Mouse (Mus musculus) R1 (cell line): ENCODE measurements at regions not wholly inside any gene's neighbourhood (a gene's known extent, or its start where the extent isn't known, plus 50 kb on each side); places are given as distances from the start of the nearest gene placed in this dataset.

Experiments used
- DNase-seq: peaks from one replicate; pipeline ENCODE4 v3.0.0-alpha.2; 2018; ENCODE audit warnings: low read depth, low spot score

GRCm38 (mm10) chr1:186909518-186910105 is 57.6 kb upstream of the D1Pas1 start:
- no peak for DNase-seq

GRCm38 (mm10) chr1:186909073-186909472 is 58.1 kb upstream of the D1Pas1 start:
- DNase-seq = no peak

- DNase-seq = no peak
Observed at GRCm38 (mm10) chr1:186907409-186908170, 59.6 kb upstream of the D1Pas1 start.

- no peak for DNase-seq
Observed at GRCm38 (mm10) chr1:186905942-186906341, 61.3 kb upstream of the D1Pas1 start.

- DNase-seq = no peak
Observed at GRCm38 (mm10) chr1:186901548-186901947, 65.7 kb upstream of the D1Pas1 start.

GRCm38 (mm10) chr1:186898203-186898602 is 69.0 kb upstream of the D1Pas1 start:
- no peak for DNase-seq

- DNase-seq = no peak
Observed at GRCm38 (mm10) chr1:186889584-186889852, 77.7 kb upstream of the D1Pas1 start.

GRCm38 (mm10) chr1:186888767-186889583 is 78.2 kb upstream of the D1Pas1 start:
- DNase-seq = no peak

- no peak for DNase-seq
Observed at GRCm38 (mm10) chr1:186887127-186887526, 80.1 kb upstream of the D1Pas1 start.

- no peak for DNase-seq
Observed at GRCm38 (mm10) chr1:186880391-186880790, 86.8 kb upstream of the D1Pas1 start.

GRCm38 (mm10) chr1:186860608-186861444 is 106.4 kb upstream of the D1Pas1 start:
- no peak for DNase-seq

GRCm38 (mm10) chr1:186858285-186858684 is 108.9 kb upstream of the D1Pas1 start:
- DNase-seq = peak; percentile 27

GRCm38 (mm10) chr1:186855474-186856036 is 106.4 kb upstream of the Rrp15 start:
- no peak for DNase-seq

- DNase-seq = no peak
Observed at GRCm38 (mm10) chr1:186845256-186845655, 96.1 kb upstream of the Rrp15 start.

GRCm38 (mm10) chr1:186833896-186834800 is 85.0 kb upstream of the Rrp15 start:
- DNase-seq = peak; percentile 78

- DNase-seq = peak; percentile 52
Observed at GRCm38 (mm10) chr1:186833441-186833895, 84.3 kb upstream of the Rrp15 start.

- DNase-seq = peak; percentile 50
Observed at GRCm38 (mm10) chr1:186827773-186828172, 78.6 kb upstream of the Rrp15 start.

- no peak for DNase-seq
Observed at GRCm38 (mm10) chr1:186808192-186808960, 59.2 kb upstream of the Rrp15 start.

- DNase-seq = no peak
Observed at GRCm38 (mm10) chr1:186804451-186804850, 55.3 kb upstream of the Rrp15 start.
